Mouse (Mus musculus): Measurements from ENCODE around the gene Cnih3. TPM values are rescaled to one million over a fixed set of nuclear protein-coding genes. Genes with fewer than 3 reads are reported as not detected.

Gene Cnih3
- total RNA-seq, 2 experiments from 2014 or later, result not detected

DNA sequence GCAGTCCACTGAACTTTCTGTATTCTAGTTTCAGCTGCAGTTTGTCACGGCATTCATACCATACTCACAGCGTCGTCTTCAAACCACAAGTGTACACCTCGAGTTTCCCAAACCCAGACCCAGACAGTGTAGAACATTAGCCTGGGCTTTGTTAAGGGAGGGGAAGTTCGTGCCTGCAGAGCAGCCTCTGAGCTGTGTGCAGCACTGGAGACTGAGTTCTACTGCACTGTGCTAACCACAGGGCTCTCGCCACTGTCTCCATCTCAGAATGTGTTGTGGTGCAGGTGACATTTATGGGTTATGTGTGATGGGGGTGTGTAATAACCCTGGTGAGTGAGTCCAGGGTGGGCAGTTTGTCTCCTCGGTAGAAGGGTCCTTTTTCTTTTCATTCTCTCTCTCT, 104.5 kb downstream of the Cnih3 start:
- no peak for DNase-seq

DNA sequence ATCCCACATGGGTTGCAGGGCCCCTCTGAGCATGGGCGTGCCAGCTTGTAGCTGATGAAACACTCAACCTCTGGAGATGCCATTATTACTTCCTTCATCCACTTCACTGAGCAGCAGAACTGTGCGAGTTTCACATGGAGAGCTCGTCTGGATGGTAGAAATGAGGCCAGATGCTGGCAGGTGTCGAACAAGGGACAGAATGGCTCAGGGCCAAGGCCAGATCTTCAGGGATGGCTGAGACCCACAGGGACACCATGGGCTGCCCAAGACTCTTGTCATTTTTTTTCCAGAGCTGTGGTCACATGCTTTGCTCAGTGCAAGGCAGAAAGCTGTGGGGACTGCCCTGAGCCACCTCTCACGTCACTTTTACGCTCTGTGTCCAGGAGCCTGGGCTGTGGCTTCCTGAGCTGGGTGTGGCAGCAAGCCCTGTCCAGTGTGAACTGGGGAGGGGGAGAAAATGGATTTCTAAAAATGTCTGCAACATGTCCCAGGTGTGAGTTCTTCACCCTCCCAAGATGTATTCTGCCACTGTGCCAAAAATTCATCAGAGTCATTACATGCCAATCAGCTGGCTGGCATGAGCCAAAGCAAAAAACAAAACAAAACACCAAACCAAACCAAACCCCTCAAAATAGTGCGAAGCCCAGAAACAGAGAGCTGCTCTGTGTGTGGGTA, 107.1 kb downstream of the Cnih3 start:
- no peak for DNase-seq

DNA sequence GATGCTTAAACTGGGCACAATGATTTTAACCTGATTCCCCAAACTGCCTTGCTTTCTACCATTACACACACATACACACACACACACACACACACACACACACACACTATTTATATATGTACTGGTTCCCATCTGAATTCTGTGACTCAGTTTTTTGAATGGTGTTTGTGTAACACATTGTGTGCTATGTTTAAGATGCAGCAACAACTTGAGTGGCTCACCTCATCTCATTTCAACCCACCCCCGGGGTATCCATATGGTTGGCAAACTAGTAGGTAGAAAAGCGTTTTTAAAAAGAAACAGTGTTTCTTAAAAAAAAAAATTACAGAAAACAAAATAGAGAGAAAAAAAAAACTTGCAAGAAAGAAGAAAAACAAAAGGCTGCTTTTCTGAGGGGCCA, 107.9 kb downstream of the Cnih3 start:
- DNase-seq, result no peak

DNA sequence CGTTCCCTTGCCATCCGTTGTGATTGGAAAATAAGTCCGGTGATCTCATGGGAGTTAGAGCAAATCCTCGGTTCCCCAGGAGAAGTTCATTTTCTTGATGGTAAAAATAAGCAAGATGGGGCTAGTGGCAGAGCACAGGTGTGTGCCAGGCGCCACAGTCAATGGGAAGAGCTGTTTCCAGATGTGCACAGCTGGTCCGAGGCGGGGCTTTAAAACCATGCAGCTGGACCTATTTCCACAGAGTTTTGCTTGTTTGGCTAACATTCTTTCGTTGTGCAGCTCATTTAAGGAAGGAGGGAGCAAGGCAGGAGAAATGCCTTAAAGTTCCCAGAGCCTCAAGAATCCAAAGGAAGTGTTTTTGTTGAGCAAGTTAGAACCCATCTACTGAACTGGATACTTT, 109.1 kb downstream of the Cnih3 start:
- DNase-seq, result no peak

DNA sequence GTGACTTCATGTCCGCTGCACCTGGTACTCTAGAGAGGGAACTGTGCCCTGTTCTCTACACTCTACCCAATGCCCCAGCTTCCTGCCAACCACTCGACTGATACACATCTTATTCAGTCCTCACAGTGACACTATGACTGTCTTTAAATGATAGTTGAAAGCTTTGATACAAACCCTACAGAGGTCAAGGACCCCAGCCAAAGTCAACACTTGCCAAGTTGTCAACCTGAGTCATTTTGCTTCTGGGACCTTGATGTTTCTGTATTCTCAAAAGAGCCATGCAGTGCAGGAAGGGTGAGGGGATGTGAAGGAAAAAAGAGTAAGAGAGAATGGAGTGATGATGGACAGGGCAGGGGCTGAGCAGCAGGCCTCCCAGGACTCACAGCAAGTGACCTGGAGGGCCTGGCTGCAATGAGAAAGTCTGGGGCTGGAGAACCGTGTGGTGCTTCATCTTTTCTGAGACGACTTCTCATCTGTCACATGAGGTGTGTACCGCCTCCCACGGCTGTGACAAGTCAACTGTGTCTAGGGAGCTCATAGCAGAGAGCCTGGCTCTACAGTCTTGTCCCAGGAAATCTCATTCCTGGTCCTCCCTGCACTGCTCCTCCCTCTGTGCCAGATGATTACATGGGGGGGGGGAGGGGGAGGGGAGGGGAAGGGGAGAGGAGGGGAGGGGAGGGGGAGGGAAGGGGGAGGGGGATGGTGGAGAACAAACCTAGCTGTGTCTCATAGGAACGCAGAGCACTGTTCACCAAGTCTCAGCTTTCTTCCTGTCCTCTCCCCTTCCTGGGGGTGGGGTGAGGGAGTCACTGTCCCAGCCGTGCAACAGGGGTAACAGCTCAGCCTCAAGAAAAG, 109.8 kb downstream of the Cnih3 start:
- peak; percentile 21 for DNase-seq

DNA sequence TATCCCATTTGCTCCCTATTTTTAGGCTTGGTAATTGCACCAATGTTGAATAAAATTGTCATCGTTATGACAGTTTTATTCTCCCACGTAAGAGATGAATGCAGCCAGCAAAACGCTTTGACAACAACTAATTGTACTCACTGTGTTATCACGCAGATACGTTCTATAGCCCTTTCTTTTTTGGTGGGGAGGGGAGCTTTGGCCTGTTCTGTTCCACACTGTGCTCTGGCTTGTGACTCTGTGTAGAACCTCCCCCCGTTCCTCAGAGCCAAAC, 110.4 kb downstream of the Cnih3 start:
- no peak for DNase-seq

DNA sequence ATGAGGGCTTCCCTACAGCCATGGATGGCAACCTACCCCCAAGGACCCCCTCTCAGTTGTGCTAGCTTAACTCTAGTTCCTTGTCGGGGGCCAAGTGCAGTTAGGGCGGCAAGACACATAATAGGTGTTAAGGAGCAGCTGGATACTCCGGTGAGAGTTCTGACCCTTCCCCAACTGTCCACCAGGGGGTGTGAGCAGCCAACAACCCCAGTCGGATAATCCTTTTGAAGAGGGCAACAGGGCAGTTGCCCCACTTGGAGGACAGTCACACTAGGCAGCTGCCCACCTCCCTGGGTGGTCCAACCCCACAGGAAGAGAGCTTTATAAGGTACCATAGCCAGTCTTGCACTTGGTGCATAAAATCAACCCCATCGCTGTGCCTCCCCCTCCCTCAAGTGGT, 112.6 kb downstream of the Cnih3 start:
- DNase-seq, result peak; percentile 57

DNA sequence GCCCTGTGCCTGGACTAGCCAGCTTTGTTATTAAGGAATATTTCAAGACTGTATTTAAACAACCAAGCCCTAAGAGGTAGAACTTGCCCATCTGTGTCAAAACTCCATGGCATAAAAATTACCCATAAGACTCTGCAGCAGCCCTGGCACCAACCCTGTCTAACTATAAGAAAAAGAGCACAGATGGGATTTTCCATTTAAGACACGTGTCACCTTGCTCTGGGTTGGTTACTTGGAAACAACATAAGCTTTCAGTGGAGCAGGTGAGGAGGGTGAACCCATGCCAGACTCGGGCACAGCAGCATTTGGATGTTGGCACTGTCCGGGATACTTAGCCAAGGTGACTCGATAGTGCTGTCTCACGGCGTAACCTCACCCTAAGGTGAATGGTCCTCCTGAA, 113.6 kb downstream of the Cnih3 start:
- no peak for DNase-seq

DNA sequence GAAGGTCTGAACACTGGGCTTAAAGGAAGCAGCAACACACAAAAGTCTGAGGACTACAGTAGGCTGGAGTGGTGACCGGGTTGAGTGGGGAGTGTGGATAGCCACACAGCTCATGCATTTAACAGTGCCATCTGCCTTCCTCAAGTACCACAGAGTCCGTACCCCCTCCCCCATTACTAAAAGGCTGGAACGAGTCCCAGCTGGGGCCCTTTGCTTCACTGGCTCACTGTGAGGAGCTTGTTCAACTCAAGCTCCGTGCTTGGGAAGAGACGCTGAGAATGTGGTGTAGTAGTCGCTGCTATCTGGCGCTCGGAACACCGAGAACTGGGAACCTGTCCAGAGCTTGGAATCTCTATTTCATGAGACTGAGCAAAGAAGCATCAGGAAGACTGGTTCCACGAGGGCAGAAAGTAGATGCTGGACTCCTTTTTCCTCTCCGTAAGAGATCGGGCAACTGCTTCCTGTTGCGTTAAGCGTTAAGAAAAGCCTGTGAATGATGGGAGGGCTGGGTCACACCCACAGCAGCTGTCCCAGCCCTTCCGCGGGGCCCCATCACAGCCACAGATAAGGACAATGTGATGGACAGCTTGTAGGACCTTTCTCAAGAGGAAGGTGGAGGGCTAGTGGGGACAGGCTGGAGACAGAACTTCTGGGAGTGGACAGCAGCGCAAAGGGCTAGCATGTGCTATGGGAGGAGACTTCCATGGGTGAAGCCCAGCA, 114.3 kb downstream of the Cnih3 start:
- DNase-seq, result no peak

DNA sequence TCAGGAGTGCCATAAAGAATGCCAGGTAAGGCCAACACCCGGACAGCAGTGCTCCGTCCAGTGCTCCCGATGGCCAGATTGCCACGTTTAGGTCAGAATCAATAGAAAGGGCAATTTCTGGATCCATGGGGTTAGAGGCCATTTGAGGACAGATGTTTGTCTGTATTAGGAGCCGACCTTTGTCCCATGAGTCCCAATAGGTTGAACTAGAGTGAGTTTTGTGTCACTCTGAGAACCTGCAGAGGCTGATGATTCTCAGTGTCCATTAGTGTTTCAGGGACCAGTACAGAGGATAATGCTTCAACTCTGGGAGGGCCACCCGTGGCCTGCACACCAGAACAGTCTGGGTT, 114.9 kb downstream of the Cnih3 start:
- no peak for DNase-seq

DNA sequence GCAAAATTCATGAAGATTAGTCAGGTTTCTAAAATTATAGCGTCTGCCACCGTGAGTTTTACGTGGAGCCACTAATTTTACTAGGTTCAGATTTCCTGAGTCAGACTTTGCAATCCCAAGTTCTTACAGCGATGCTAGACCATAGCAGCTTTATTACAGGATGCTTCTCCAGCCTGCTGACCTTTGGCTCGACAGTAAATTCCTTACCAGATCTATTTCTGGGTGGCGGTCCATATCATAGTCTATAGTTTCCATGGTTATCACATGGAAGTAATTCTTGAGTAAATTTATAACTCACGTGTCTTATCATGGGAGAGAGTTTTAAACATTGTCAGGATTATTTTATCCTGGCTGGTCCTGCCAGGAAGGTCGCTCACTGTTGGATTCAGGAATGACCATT, 117.0 kb downstream of the Cnih3 start:
- DNase-seq, result no peak

DNA sequence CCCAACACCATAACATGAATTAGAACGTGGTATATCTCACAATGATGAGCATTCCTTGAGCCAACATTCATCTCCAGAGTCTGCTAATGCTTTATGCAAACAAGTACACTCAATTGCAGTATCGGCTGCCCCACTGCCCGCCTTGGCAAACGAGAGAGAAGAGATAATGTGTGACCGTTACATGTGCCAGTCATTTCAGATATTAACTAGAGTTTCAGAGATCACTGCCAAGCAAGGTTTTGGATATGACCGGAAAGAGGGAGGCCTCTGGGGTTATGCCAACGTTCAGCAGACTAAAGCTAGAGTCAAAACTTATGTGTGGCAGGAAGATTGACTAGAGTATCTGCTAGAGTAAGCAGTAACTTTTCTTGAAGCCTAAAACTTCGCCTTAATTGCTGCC, 123.7 kb downstream of the Cnih3 start:
- peak; percentile 7 for DNase-seq

DNA sequence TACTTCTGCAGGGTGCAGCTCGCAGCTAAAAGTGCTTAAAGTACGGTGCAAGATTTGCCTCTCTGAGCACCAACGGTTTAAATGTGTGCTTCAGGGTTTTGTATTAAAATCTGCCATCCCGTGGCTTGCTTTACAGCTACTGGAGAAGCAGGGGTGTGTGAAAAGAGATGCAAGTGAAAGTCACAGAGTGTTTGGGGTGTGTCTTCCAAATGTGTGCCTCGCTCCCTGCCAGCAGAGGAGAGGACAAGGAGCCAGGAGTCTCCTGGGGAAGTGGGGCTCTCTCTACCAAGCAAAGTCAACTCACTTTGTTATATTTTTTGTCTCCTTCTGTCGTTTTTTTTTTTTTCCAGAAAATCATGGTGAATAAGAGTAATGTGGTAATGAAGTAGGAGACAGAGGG, 124.1 kb downstream of the Cnih3 start:
- DNase-seq, result no peak

DNA sequence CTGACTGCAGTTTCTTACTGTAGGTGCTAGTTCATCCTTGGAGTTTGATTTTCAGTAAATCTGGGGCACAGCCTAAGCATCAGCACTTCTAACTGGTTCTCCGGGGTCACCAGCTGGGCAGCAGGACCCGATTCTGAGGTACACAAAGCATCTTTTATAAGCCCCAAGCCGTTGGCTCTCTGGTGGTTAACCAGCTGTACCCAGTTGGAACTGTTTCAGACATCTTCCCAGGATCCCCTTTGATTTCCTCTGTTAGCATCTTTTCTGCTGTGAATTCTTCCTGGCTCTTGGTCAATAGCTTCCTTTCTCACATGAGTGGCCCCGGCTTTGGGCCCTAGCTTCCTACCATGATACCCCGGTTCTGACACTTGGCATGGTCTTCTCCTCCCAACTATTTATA, 132.3 kb downstream of the Cnih3 start:
- no peak for DNase-seq

DNA sequence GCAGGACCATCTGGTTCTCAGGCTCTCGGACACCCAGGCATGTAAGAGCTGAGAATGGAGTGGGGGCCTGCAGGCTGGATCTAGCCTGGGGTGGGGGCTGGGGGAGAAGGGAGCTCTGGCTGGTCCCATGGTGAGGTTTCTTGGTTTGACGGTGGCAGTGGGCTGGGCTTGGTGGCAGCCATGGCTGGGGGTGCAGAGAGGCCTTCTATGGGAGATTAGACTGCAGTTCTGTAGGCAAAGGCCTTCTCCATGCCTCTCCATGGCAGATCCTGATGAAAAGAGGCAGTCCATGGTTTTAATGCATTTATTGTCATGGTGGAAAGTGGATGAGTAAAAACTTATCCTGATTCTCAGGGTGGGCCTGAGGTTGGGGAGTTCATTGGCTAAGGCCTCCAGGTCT, 151.0 kb downstream of the Cnih3 start:
- DNase-seq, result no peak

DNA sequence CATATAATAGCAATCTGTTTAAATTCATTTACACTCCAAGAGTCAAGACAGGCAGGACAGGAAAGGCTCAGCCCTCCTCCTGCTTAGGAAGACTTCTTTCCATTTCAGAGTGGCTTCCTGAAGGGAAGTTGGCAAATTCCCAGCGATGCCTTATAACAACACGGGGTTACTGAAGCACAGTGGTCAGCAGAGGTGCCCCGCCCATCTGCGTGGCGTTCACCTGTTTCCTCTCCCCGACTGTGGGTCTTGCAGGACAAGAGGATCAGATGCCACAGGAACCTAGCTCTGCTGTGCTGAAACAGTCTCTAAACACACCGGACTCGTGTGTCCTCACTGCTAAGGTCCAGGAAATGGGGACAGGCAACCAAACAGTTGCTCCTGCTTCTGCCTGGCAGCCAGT, 152.9 kb downstream of the Cnih3 start:
- no peak for DNase-seq

Other genes starting within 250 kb of the Cnih3 start
- 10 to 100 TPM; 14.4 to 20.6 TPM for gene Nvl, start 208.4 kb upstream of the Cnih3 start, total RNA-seq (2021)
- 10 to 100 TPM; 38.1 to 40.9 TPM for gene Cnih4, start 207.9 kb upstream of the Cnih3 start, total RNA-seq (2021)
- 100 to 1,000 TPM; 126 to 138 TPM for gene Wdr26, start 140.6 kb upstream of the Cnih3 start, total RNA-seq (2021)
- gene Ccdc121, start 158.8 kb downstream of the Cnih3 start, total RNA-seq (2021), result not detected
- gene Dnah14, start 223.9 kb downstream of the Cnih3 start, total RNA-seq (2021), result under 1 TPM; 0.09 TPM

All from adrenal gland, postnatal 10 days (tissue).